Mouse (Mus musculus): ENCODE measurements around the gene Pla2g2c. TPM values are rescaled to one million over a fixed set of nuclear protein-coding genes. Genes with fewer than 3 reads are reported as not detected.

The Pla2g2c gene
- polyA plus RNA-seq, 1 experiment from 2014 or later: not detected

Other genes with a start within 250 kb of the Pla2g2c start
- not detected in 2 replicates for gene Vwa5b1, start 88.9 kb upstream of the Pla2g2c start, polyA plus RNA-seq (2015; fragmentation: Nextera tagmentation; extraction: Ambion mirVana)
- gene Ubxn10, start 12.4 kb downstream of the Pla2g2c start, polyA plus RNA-seq (2015; fragmentation: Nextera tagmentation; extraction: Ambion mirVana): 0.04 and 0.11 TPM in 2 replicates
- not detected in 2 replicates for gene Pla2g2f, start 32.8 kb downstream of the Pla2g2c start, polyA plus RNA-seq (2015; fragmentation: Nextera tagmentation; extraction: Ambion mirVana)
- gene Pla2g2d, start 50.9 kb downstream of the Pla2g2c start, polyA plus RNA-seq (2015; fragmentation: Nextera tagmentation; extraction: Ambion mirVana): not detected in 2 replicates
- gene Pla2g5, start 138.7 kb downstream of the Pla2g2c start, polyA plus RNA-seq (2015; fragmentation: Nextera tagmentation; extraction: Ambion mirVana): not detected in 2 replicates
- not detected in 2 replicates for gene Gm13030, start 149.2 kb downstream of the Pla2g2c start, polyA plus RNA-seq (2015; fragmentation: Nextera tagmentation; extraction: Ambion mirVana)
- gene Pla2g2e, start 153.2 kb downstream of the Pla2g2c start, polyA plus RNA-seq (2015; fragmentation: Nextera tagmentation; extraction: Ambion mirVana): not detected in 2 replicates
- 0.96 and 1.1 TPM in 2 replicates for gene Otud3, start 189.2 kb downstream of the Pla2g2c start, polyA plus RNA-seq (2015; fragmentation: Nextera tagmentation; extraction: Ambion mirVana)
- gene Rnf186, start 242.3 kb downstream of the Pla2g2c start, polyA plus RNA-seq (2015; fragmentation: Nextera tagmentation; extraction: Ambion mirVana): 0.56 and 1.1 TPM in 2 replicates
- 3.7 and 4.0 TPM in 2 replicates for gene Tmco4, start 248.1 kb downstream of the Pla2g2c start, polyA plus RNA-seq (2015; fragmentation: Nextera tagmentation; extraction: Ambion mirVana)

All from liver, embryonic 16.5 days (tissue).